Mouse (Mus musculus) spleen, adult 2 months (tissue): ENCODE results near the gene Lypd6b.

Source experiments
- CTCF ChIP-seq: fragments of 200-500 bp; IDR thresholded peaks from 2 replicates; pipeline ENCODE4 v1.5.1; 2011; ENCODE audit warnings: mild to moderate bottlenecking, inconsistent platforms; ENCODE audit not compliant: insufficient read depth, insufficient read length, insufficient replicate concordance; ENCODE audit errors: extremely low read depth
- POLR2A ChIP-seq: fragments of 200-500 bp; IDR thresholded peaks from 2 replicates; pipeline ENCODE4 v1.6.1; 2011; ENCODE audit warnings: low read depth, low read length, inconsistent platforms

DNA sequence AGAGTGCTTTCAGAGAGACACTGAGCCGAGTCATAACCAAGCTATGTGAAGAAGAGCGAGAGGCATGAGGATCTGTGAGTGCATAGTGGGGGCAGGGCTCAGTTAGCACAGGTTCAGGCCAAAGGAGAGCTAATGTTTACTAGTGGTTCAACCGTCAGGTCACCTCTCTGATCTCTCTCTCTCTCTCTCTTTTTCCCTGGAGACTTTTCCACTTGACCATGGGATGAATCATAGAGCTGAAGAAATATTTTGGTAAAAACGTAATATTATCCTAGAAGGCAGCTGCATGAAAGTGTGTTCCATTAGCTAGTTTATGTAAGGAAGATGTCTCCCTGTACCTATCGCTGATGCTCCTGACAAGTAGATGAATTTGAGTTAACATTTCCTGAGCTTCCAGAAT, 30.6 kb downstream of the Lypd6b start:
- no peak for TF ChIP-seq CTCF
- no peak for TF ChIP-seq POLR2A
